Mouse (Mus musculus): ENCODE data around the gene Ndufa5.

GRCm38 (mm10) chr6:24569711-24570110, 41.9 kb upstream of the Ndufa5 start:
- TF ChIP-seq CTCF (IDR thresholded peaks at IDR 0.05; ENCODE audit: borderline replicate concordance, extremely low read depth, insufficient read depth, insufficient read length): no peak
- no peak for TF ChIP-seq POLR2A (IDR thresholded peaks at IDR 0.05; ENCODE audit: borderline replicate concordance, extremely low read depth, insufficient read depth, insufficient read length, poor library complexity, severe bottlenecking)
